Mouse (Mus musculus) intestine, embryonic 16.5 days (tissue): ENCODE results near the gene Mon1b. TPM values are rescaled to one million over a fixed set of nuclear protein-coding genes. Genes with fewer than 3 reads are reported as not detected.

ENCODE experiments used
- ATAC-seq: fragments of 200-750 bp; cut with Nextera tagmentation; 2 replicates; pipeline ENCODE4 v1.8.0; 2017; ENCODE audit warnings: moderate TSS enrichment, moderate library complexity
- H3K27ac ChIP-seq: fragments of 300-500 bp; sonication (generic); 2 replicates; pipeline ENCODE4 v1.5.1; 2014; ENCODE audit warnings: mild to moderate bottlenecking, low read length
- H3K27me3 ChIP-seq: fragments of 300-500 bp; sonication (generic); replicated peaks from 2 replicates; pipeline ENCODE4 v1.6.1; 2014; ENCODE audit warnings: low read length, control low read depth, mixed read lengths; ENCODE audit not compliant: control insufficient read depth, insufficient read depth
- H3K36me3 ChIP-seq: fragments of 300-500 bp; sonication (generic); 2 replicates; pipeline ENCODE4 v1.6.1; 2014; ENCODE audit warnings: low read length, control low read depth; ENCODE audit not compliant: control insufficient read depth, insufficient read depth
- H3K4me1 ChIP-seq: fragments of 300-500 bp; sonication (generic); 2 replicates; pipeline ENCODE4 v1.6.1; 2014; ENCODE audit warnings: low read length, control low read depth, mixed read lengths; ENCODE audit not compliant: control insufficient read depth, insufficient read depth
- H3K4me2 ChIP-seq: fragments of 300-500 bp; sonication (generic); 2 replicates; pipeline ENCODE4 v1.6.1; 2014; ENCODE audit warnings: low read depth, low read length, control low read depth
- H3K4me3 ChIP-seq: fragments of 300-500 bp; sonication (generic); 2 replicates; pipeline ENCODE4 v1.5.1; 2014; ENCODE audit warnings: mild to moderate bottlenecking, low read length
- H3K9ac ChIP-seq: fragments of 300-500 bp; sonication (generic); 2 replicates; pipeline ENCODE4 v1.6.1; 2014; ENCODE audit warnings: low read depth, low read length
- H3K9me3 ChIP-seq: fragments of 300-500 bp; sonication (generic); 2 replicates; pipeline ENCODE4 v1.6.1; 2016; ENCODE audit warnings: low read length, control low read depth; ENCODE audit not compliant: control insufficient read depth
- WGBS: fragments of 180-500 bp; shearing (Covaris S2); extraction: QIAGEN DNeasy Blood & Tissue Kit; methylation state at CpG from one replicate; pipeline ENCODE4 v1.1.7; 2014; 5-methylcytosine and 5-hydroxymethylcytosine counted together
- polyA plus RNA-seq: library from polyadenylated mRNA; unstranded; fragments of >200 nt; fragmentation: Nextera tagmentation; extraction: Ambion mirVana; gene quantifications from 2 replicates; pipeline ENCODE4 v1.2.1, GENCODE M21; 2015

The Mon1b gene
- polyA plus RNA-seq, 1 experiment from 2014 or later: 6.2 TPM

GRCm38 (mm10) chr8:113665951-113666350 is 30.6 kb downstream of the Mon1b start:
- Histone ChIP-seq H3K27me3 (no peaks in the 10 kb centered on the region), H3K36me3 (no peaks in the 10 kb centered on the region), H3K4me3 (no peak overlapping the region), H3K4me1 (no peaks in the 10 kb centered on the region), H3K9me3 (no peaks in the 10 kb centered on the region), H3K4me2 (no peak overlapping the region), H3K9ac (no peak overlapping the region), H3K27ac (no peak overlapping the region)
- WGBS: 68% methylated on average over 8 of the region's 8 CpGs
- ATAC-seq: no peak

GRCm38 (mm10) chr8:113666714-113667432 is 31.5 kb downstream of the Mon1b start:
- H3K9ac ChIP-seq: no peak overlapping the region
- no peaks in the 10 kb centered on the region for H3K27me3 ChIP-seq
- no peak for ATAC-seq
- no peak overlapping the region for H3K4me3 ChIP-seq
- no peaks in the 10 kb centered on the region for H3K4me1 ChIP-seq
- WGBS: 71% methylated on average over 16 of the region's 16 CpGs
- no peak overlapping the region for H3K4me2 ChIP-seq
- no peaks in the 10 kb centered on the region for H3K9me3 ChIP-seq
- H3K27ac ChIP-seq: no peak overlapping the region
- no peaks in the 10 kb centered on the region for H3K36me3 ChIP-seq

GRCm38 (mm10) chr8:113669924-113670323 is 34.5 kb downstream of the Mon1b start:
- 75% methylated on average over 10 of the region's 10 CpGs for WGBS
- Histone ChIP-seq H3K9me3 (no peaks in the 10 kb centered on the region), H3K27ac (no peak overlapping the region), H3K4me2 (no peak overlapping the region), H3K27me3 (no peaks in the 10 kb centered on the region), H3K4me3 (no peak overlapping the region), H3K9ac (no peak overlapping the region), H3K4me1 (no peaks in the 10 kb centered on the region), H3K36me3 (no peaks in the 10 kb centered on the region)
- no peak for ATAC-seq

GRCm38 (mm10) chr8:113672599-113673255 is 37.3 kb downstream of the Mon1b start:
- H3K9ac ChIP-seq: no peak overlapping the region

GRCm38 (mm10) chr8:113673300-113673699 is 37.9 kb downstream of the Mon1b start:
- H3K36me3 ChIP-seq: no peaks in the 10 kb centered on the region
- no peaks in the 10 kb centered on the region for H3K4me1 ChIP-seq
- no peaks in the 10 kb centered on the region for H3K27me3 ChIP-seq
- H3K27ac ChIP-seq: no peak overlapping the region
- 60% methylated on average over 3 of the region's 3 CpGs for WGBS
- H3K9me3 ChIP-seq: no peaks in the 10 kb centered on the region
- ATAC-seq: no peak
- no peak overlapping the region for H3K4me2 ChIP-seq
- no peak overlapping the region for H3K4me3 ChIP-seq
- no peak overlapping the region for H3K9ac ChIP-seq

More at GRCm38 (mm10) chr8:113672599-113673255, 37.3 kb downstream of the Mon1b start:
- WGBS: 82% methylated on average over 11 of the region's 11 CpGs
- no peak overlapping the region for H3K4me2 ChIP-seq
- H3K4me1 ChIP-seq: no peaks in the 10 kb centered on the region
- H3K27me3 ChIP-seq: no peaks in the 10 kb centered on the region
- no peaks in the 10 kb centered on the region for H3K9me3 ChIP-seq
- ATAC-seq: no peak
- no peaks in the 10 kb centered on the region for H3K36me3 ChIP-seq
- H3K4me3 ChIP-seq: no peak overlapping the region
- H3K27ac ChIP-seq: no peak overlapping the region

GRCm38 (mm10) chr8:113674611-113675010 is 39.2 kb downstream of the Mon1b start:
- WGBS: 60% methylated on average over 3 of the region's 3 CpGs
- H3K36me3 ChIP-seq: no peaks in the 10 kb centered on the region
- no peak overlapping the region for H3K27ac ChIP-seq
- H3K4me3 ChIP-seq: no peak overlapping the region
- H3K4me2 ChIP-seq: no peak overlapping the region
- H3K9me3 ChIP-seq: no peaks in the 10 kb centered on the region
- ATAC-seq: no peak
- H3K4me1 ChIP-seq: no peaks in the 10 kb centered on the region
- no peak overlapping the region for H3K9ac ChIP-seq
- H3K27me3 ChIP-seq: no peaks in the 10 kb centered on the region

GRCm38 (mm10) chr8:113675281-113675680 is 39.9 kb downstream of the Mon1b start:
- H3K4me1 ChIP-seq: no peaks in the 10 kb centered on the region

GRCm38 (mm10) chr8:113676811-113677210 is 41.4 kb downstream of the Mon1b start:
- no peak overlapping the region for H3K4me3 ChIP-seq
- no peak for ATAC-seq
- 90% methylated on average over 1 of the region's 1 CpGs for WGBS
- no peak overlapping the region for H3K4me2 ChIP-seq
- H3K9me3 ChIP-seq: no peaks in the 10 kb centered on the region
- H3K9ac ChIP-seq: no peak overlapping the region
- H3K4me1 ChIP-seq: no peaks in the 10 kb centered on the region
- H3K36me3 ChIP-seq: no peaks in the 10 kb centered on the region
- H3K27me3 ChIP-seq: no peaks in the 10 kb centered on the region
- no peak overlapping the region for H3K27ac ChIP-seq

More at GRCm38 (mm10) chr8:113675281-113675680, 39.9 kb downstream of the Mon1b start:
- no peak for ATAC-seq
- WGBS: 48% methylated on average over 2 of the region's 2 CpGs
- Histone ChIP-seq H3K9ac (no peak overlapping the region), H3K4me3 (no peak overlapping the region), H3K9me3 (no peaks in the 10 kb centered on the region), H3K36me3 (no peaks in the 10 kb centered on the region), H3K27me3 (no peaks in the 10 kb centered on the region), H3K4me2 (no peak overlapping the region), H3K27ac (no peak overlapping the region)

GRCm38 (mm10) chr8:113679361-113679760 is 44.0 kb downstream of the Mon1b start:
- Histone ChIP-seq H3K36me3 (no peaks in the 10 kb centered on the region), H3K4me1 (no peaks in the 10 kb centered on the region), H3K4me3 (no peak overlapping the region), H3K27ac (no peak overlapping the region), H3K27me3 (no peaks in the 10 kb centered on the region), H3K9me3 (no peaks in the 10 kb centered on the region), H3K9ac (no peak overlapping the region), H3K4me2 (no peak overlapping the region)
- no peak for ATAC-seq
- 58% methylated on average over 3 of the region's 3 CpGs for WGBS
